Mouse (Mus musculus) MEL (cell line): ENCODE data around the gene Ndufb4.

ENCODE experiments used
- CHD2 ChIP-seq: IDR thresholded peaks from 2 replicates; pipeline ENCODE4 v1.6.1; 2011; ENCODE audit warnings: low read length, improper control_type of control experiment
- CTCF ChIP-seq, 3 experiments: IDR thresholded peaks in 2 of 3; conservative IDR thresholded peaks in 1 of 3; 2 replicates each; pipeline ENCODE4 v1.5.1; 2011 to 2012; ENCODE audit warnings: low read length in 3 of 3, low read depth in 2 of 3, mild to moderate bottlenecking in 2 of 3, improper control_type of control experiment in 1 of 3, inconsistent platforms in 1 of 3, mixed read lengths in 1 of 3, moderate library complexity in 1 of 3; ENCODE audit not compliant: control insufficient read depth in 1 of 3, insufficient read depth in 1 of 3, poor library complexity in 1 of 3, severe bottlenecking in 1 of 3
- E2F4 ChIP-seq: IDR thresholded peaks from 2 replicates; pipeline ENCODE4 v1.6.1; 2011; ENCODE audit warnings: low read depth, low read length, improper control_type of control experiment, borderline replicate concordance
- EP300 ChIP-seq, 2 experiments: IDR thresholded peaks; 2 replicates each; pipeline ENCODE4 v1.6.1; 2011; ENCODE audit warnings: improper control_type of control experiment in 2 of 2, low read length in 2 of 2, low read depth in 1 of 2, mild to moderate bottlenecking in 1 of 2
- MEF2A ChIP-seq: IDR thresholded peaks from 2 replicates; pipeline ENCODE4 v1.6.1; 2014; ENCODE audit warnings: low read depth, mild to moderate bottlenecking, inconsistent platforms, low read length, improper control_type of control experiment; ENCODE audit not compliant: poor library complexity, insufficient replicate concordance, severe bottlenecking; ENCODE audit errors: extremely low read depth
- NELFE ChIP-seq: IDR thresholded peaks from 2 replicates; pipeline ENCODE4 v1.6.1; 2011; ENCODE audit warnings: low read depth, low read length, improper control_type of control experiment
- NRF1 ChIP-seq: IDR thresholded peaks from 2 replicates; pipeline ENCODE4 v1.6.1; 2014; ENCODE audit warnings: low read depth, mild to moderate bottlenecking, inconsistent platforms, low read length, improper control_type of control experiment, moderate library complexity; ENCODE audit not compliant: poor library complexity, insufficient read depth, severe bottlenecking
- POLR2A ChIP-seq, 2 experiments: IDR thresholded peaks; 2 replicates each; pipeline ENCODE4 v1.6.1; 2011 to 2012; ENCODE audit warnings: low read length in 2 of 2, mild to moderate bottlenecking in 2 of 2, control low read depth in 1 of 2, improper control_type of control experiment in 1 of 2, low read depth in 1 of 2, moderate library complexity in 1 of 2; ENCODE audit not compliant: control insufficient read depth in 1 of 2, insufficient read depth in 1 of 2, poor library complexity in 1 of 2
- POLR2AphosphoS2 ChIP-seq: IDR thresholded peaks from 2 replicates; pipeline ENCODE4 v1.6.1; 2011; ENCODE audit warnings: low read length, improper control_type of control experiment
- TBP ChIP-seq: IDR thresholded peaks from 2 replicates; pipeline ENCODE4 v1.8.0; 2011; ENCODE audit warnings: low read depth, low read length, improper control_type of control experiment

GRCm38 (mm10) chr16:37622403-37622802, 31.9 kb downstream of the Ndufb4 start:
- TF ChIP-seq TBP (no peak), CTCF (IDR thresholded peaks at IDR 0.05 in 2 of 3, conservative IDR thresholded peaks at IDR 0.05 in 1 of 3; ENCODE audit: control insufficient read depth in 1 of 3, insufficient read depth in 1 of 3, low read depth in 2 of 3, low read length in 3 of 3, poor library complexity in 1 of 3, severe bottlenecking in 1 of 3) (no peak), NELFE (no peak), CHD2 (no peak), NRF1 (no peak), POLR2A (IDR thresholded peaks at IDR 0.05; ENCODE audit: control insufficient read depth in 1 of 2, insufficient read depth in 1 of 2, low read depth in 1 of 2, low read length in 2 of 2, poor library complexity in 1 of 2) (no peak), POLR2AphosphoS2 (no peak), E2F4 (no peak), MEF2A (no peak), EP300 (IDR thresholded peaks at IDR 0.05; ENCODE audit: low read depth in 1 of 2, low read length in 2 of 2) (no peak)
